Mouse (Mus musculus): ENCODE measurements at regions not wholly inside any gene's neighbourhood (a gene's known extent, or its start where the extent isn't known, plus 50 kb on each side); places are given as distances from the start of the nearest gene placed in this dataset.

GRCm38 (mm10) chr1:23462411-23462810 is 64.8 kb upstream of the Ogfrl1 start:
- no peak for ATAC-seq (replicated peaks; ENCODE audit: insufficient number of reproducible peaks, low FRiP score, low TSS enrichment, low read depth)
- no peak overlapping the region for H3K4me3 ChIP-seq (ENCODE audit: low read depth, low read length)
- H3K9ac ChIP-seq (replicated peaks; ENCODE audit: low read length) = no peak overlapping the region
- H3K4me2 ChIP-seq (ENCODE audit: low read depth, low read length) = no peak overlapping the region
- no peaks in the 10 kb centered on the region for H3K9me3 ChIP-seq (replicated peaks; ENCODE audit: control insufficient read depth, low read length)
- H3K36me3 ChIP-seq (replicated peaks; ENCODE audit: control insufficient read depth, insufficient read depth, low read depth, low read length) = no peaks in the 10 kb centered on the region
- 91% methylated on average over 3 of the region's 3 CpGs for WGBS
- no peaks in the 10 kb centered on the region for H3K27me3 ChIP-seq (ENCODE audit: control insufficient read depth, insufficient read depth, low read length)
- no peak for DNase-seq (ENCODE audit: low spot score)
- no peaks in the 10 kb centered on the region for H3K4me1 ChIP-seq (ENCODE audit: control insufficient read depth, insufficient read depth, low read length)
- H3K27ac ChIP-seq (replicated peaks; ENCODE audit: low read depth, low read length) = no peak overlapping the region

- DNase-seq (ENCODE audit: low spot score) (no peak), ATAC-seq (replicated peaks; ENCODE audit: insufficient number of reproducible peaks, low FRiP score, low TSS enrichment, low read depth) (no peak)
- H3K9me3 ChIP-seq (replicated peaks; ENCODE audit: control insufficient read depth, low read length) = no peaks in the 10 kb centered on the region
- no peaks in the 10 kb centered on the region for H3K36me3 ChIP-seq (replicated peaks; ENCODE audit: control insufficient read depth, insufficient read depth, low read depth, low read length)
- no peak overlapping the region for H3K9ac ChIP-seq (replicated peaks; ENCODE audit: low read length)
- no peaks in the 10 kb centered on the region for H3K27me3 ChIP-seq (ENCODE audit: control insufficient read depth, insufficient read depth, low read length)
- H3K4me3 ChIP-seq (ENCODE audit: low read depth, low read length) = no peak overlapping the region
- H3K27ac ChIP-seq (replicated peaks; ENCODE audit: low read depth, low read length) = no peak overlapping the region
- H3K4me2 ChIP-seq (ENCODE audit: low read depth, low read length) = no peak overlapping the region
- 67% methylated on average over 3 of the region's 3 CpGs for WGBS
- H3K4me1 ChIP-seq (ENCODE audit: control insufficient read depth, insufficient read depth, low read length) = no peaks in the 10 kb centered on the region
These were observed 66.5 kb upstream of the Ogfrl1 start for GRCm38 (mm10) chr1:23464081-23464480.

DNA sequence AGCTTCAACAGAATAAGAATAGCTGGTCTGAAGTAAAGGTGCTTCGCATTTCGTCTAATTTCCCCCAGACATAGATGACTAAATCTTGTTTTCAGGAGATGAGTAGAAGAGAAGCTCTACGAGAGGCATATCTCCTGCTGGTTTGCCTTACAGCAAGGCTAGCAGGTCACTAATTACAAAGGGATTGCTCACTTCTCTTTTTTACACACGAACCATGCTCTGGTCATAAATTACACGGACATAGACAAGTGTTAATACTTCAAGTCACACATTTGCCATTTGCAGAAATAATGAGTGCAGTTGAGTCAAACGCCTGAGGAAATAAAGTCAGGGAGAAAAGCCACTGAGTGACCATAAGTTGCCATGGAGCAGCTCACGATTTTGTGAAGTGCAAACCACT is 68.8 kb upstream of the Ogfrl1 start:
- DNase-seq (ENCODE audit: low spot score) (no peak), ATAC-seq (replicated peaks; ENCODE audit: insufficient number of reproducible peaks, low FRiP score, low TSS enrichment, low read depth) (no peak)
- Histone ChIP-seq H3K27me3 (ENCODE audit: control insufficient read depth, insufficient read depth, low read length) (no peaks in the 10 kb centered on the region), H3K36me3 (replicated peaks; ENCODE audit: control insufficient read depth, insufficient read depth, low read depth, low read length) (no peaks in the 10 kb centered on the region), H3K4me2 (ENCODE audit: low read depth, low read length) (no peak overlapping the region), H3K4me1 (ENCODE audit: control insufficient read depth, insufficient read depth, low read length) (no peaks in the 10 kb centered on the region), H3K27ac (replicated peaks; ENCODE audit: low read depth, low read length) (no peak overlapping the region), H3K9ac (replicated peaks; ENCODE audit: low read length) (no peak overlapping the region), H3K4me3 (ENCODE audit: low read depth, low read length) (no peak overlapping the region), H3K9me3 (replicated peaks; ENCODE audit: control insufficient read depth, low read length) (no peaks in the 10 kb centered on the region)
- WGBS = 79% methylated on average over 7 of the region's 7 CpGs

- Histone ChIP-seq H3K4me1 (ENCODE audit: control insufficient read depth, insufficient read depth, low read length) (no peaks in the 10 kb centered on the region), H3K4me2 (ENCODE audit: low read depth, low read length) (no peak overlapping the region), H3K9ac (replicated peaks; ENCODE audit: low read length) (no peak overlapping the region), H3K27me3 (ENCODE audit: control insufficient read depth, insufficient read depth, low read length) (no peaks in the 10 kb centered on the region), H3K4me3 (ENCODE audit: low read depth, low read length) (no peak overlapping the region), H3K27ac (replicated peaks; ENCODE audit: low read depth, low read length) (no peak overlapping the region), H3K9me3 (replicated peaks; ENCODE audit: control insufficient read depth, low read length) (no peaks in the 10 kb centered on the region), H3K36me3 (replicated peaks; ENCODE audit: control insufficient read depth, insufficient read depth, low read depth, low read length) (no peaks in the 10 kb centered on the region)
- 83% methylated on average over 2 of the region's 2 CpGs for WGBS
- DNase-seq (ENCODE audit: low spot score) (no peak), ATAC-seq (replicated peaks; ENCODE audit: insufficient number of reproducible peaks, low FRiP score, low TSS enrichment, low read depth) (no peak)
These were observed 69.8 kb upstream of the Ogfrl1 start for GRCm38 (mm10) chr1:23467405-23467804.

GRCm38 (mm10) chr1:23480776-23481320 is 83.3 kb upstream of the Ogfrl1 start:
- no peaks in the 10 kb centered on the region for H3K27me3 ChIP-seq (ENCODE audit: control insufficient read depth, insufficient read depth, low read length)
- no peak for ATAC-seq (replicated peaks; ENCODE audit: insufficient number of reproducible peaks, low FRiP score, low TSS enrichment, low read depth)

DNA sequence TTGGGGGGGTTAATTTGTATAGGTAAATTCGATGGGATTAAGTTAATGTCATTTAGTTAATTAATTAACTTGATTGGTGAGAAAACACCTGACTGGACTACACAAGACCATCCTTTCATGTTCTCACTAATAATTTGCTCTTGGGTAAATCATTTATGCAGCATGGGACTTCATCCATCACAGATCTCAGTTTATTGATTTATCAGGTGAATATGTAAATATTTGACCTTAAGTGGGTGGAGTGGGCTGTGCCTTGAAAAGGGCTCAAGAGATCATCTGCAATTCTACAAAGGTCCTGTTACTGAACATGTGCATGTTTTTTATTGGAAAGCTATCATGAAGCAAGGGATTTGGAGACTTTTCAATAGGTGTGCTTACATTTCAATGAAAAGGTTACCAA is 87.0 kb upstream of the Ogfrl1 start:
- ATAC-seq (replicated peaks; ENCODE audit: insufficient number of reproducible peaks, low FRiP score, low TSS enrichment, low read depth) (no peak), DNase-seq (ENCODE audit: low spot score) (no peak)
- WGBS = 51% methylated on average over 1 of the region's 1 CpGs
- Histone ChIP-seq H3K4me3 (ENCODE audit: low read depth, low read length) (no peak overlapping the region), H3K4me2 (ENCODE audit: low read depth, low read length) (no peak overlapping the region), H3K9me3 (replicated peaks; ENCODE audit: control insufficient read depth, low read length) (no peaks in the 10 kb centered on the region), H3K27me3 (ENCODE audit: control insufficient read depth, insufficient read depth, low read length) (no peaks in the 10 kb centered on the region), H3K27ac (replicated peaks; ENCODE audit: low read depth, low read length) (no peak overlapping the region), H3K36me3 (replicated peaks; ENCODE audit: control insufficient read depth, insufficient read depth, low read depth, low read length) (no peaks in the 10 kb centered on the region), H3K9ac (replicated peaks; ENCODE audit: low read length) (no peak overlapping the region), H3K4me1 (ENCODE audit: control insufficient read depth, insufficient read depth, low read length) (no peaks in the 10 kb centered on the region)

More at GRCm38 (mm10) chr1:23480776-23481320, 83.3 kb upstream of the Ogfrl1 start:
- H3K9ac ChIP-seq (replicated peaks; ENCODE audit: low read length) = no peak overlapping the region
- H3K4me1 ChIP-seq (ENCODE audit: control insufficient read depth, insufficient read depth, low read length) = no peaks in the 10 kb centered on the region
- H3K9me3 ChIP-seq (replicated peaks; ENCODE audit: control insufficient read depth, low read length) = no peaks in the 10 kb centered on the region
- H3K36me3 ChIP-seq (replicated peaks; ENCODE audit: control insufficient read depth, insufficient read depth, low read depth, low read length) = no peaks in the 10 kb centered on the region
- no peak overlapping the region for H3K4me3 ChIP-seq (ENCODE audit: low read depth, low read length)
- DNase-seq (ENCODE audit: low spot score) = no peak
- 86% methylated on average over 5 of the region's 5 CpGs for WGBS
- H3K4me2 ChIP-seq (ENCODE audit: low read depth, low read length) = no peak overlapping the region
- H3K27ac ChIP-seq (replicated peaks; ENCODE audit: low read depth, low read length) = no peak overlapping the region

GRCm38 (mm10) chr1:23485150-23485775 is 87.7 kb upstream of the Ogfrl1 start:
- WGBS = 85% methylated on average over 3 of the region's 3 CpGs
- no peak overlapping the region for H3K9ac ChIP-seq (replicated peaks; ENCODE audit: low read length)
- no peaks in the 10 kb centered on the region for H3K27me3 ChIP-seq (ENCODE audit: control insufficient read depth, insufficient read depth, low read length)
- no peak overlapping the region for H3K4me3 ChIP-seq (ENCODE audit: low read depth, low read length)
- ATAC-seq (replicated peaks; ENCODE audit: insufficient number of reproducible peaks, low FRiP score, low TSS enrichment, low read depth) = no peak
- no peak overlapping the region for H3K4me2 ChIP-seq (ENCODE audit: low read depth, low read length)
- H3K9me3 ChIP-seq (replicated peaks; ENCODE audit: control insufficient read depth, low read length) = no peaks in the 10 kb centered on the region
- H3K4me1 ChIP-seq (ENCODE audit: control insufficient read depth, insufficient read depth, low read length) = no peaks in the 10 kb centered on the region
- no peak overlapping the region for H3K27ac ChIP-seq (replicated peaks; ENCODE audit: low read depth, low read length)
- no peak for DNase-seq (ENCODE audit: low spot score)
- no peaks in the 10 kb centered on the region for H3K36me3 ChIP-seq (replicated peaks; ENCODE audit: control insufficient read depth, insufficient read depth, low read depth, low read length)

DNA sequence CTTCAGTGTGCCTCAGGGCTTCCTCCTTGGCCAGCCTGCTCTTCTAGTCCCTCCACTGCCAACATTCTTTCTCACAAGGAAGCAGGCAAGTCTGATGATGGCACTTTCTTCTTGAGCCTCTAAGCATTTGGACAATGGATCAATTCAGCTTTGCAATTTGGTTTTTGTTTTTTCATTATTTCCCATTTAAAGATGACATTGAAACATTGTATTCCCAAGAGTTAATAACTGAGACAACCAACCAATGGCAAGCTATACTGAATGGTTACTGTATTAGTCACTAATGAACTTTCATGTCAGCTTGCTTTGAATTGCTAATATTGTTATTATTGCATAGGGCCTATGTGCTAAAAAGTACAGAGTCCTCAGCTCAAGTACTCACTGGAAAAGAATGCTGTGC is 89.5 kb upstream of the Ogfrl1 start:
- ATAC-seq (replicated peaks; ENCODE audit: insufficient number of reproducible peaks, low FRiP score, low TSS enrichment, low read depth) = no peak
- Histone ChIP-seq H3K4me1 (ENCODE audit: control insufficient read depth, insufficient read depth, low read length) (no peaks in the 10 kb centered on the region), H3K4me3 (ENCODE audit: low read depth, low read length) (no peak overlapping the region)

More for the DNA sequence above, 89.5 kb upstream of the Ogfrl1 start:
- no peak for DNase-seq (ENCODE audit: low spot score)
- H3K27ac ChIP-seq (replicated peaks; ENCODE audit: low read depth, low read length) = no peak overlapping the region
- no peaks in the 10 kb centered on the region for H3K36me3 ChIP-seq (replicated peaks; ENCODE audit: control insufficient read depth, insufficient read depth, low read depth, low read length)
- no peaks in the 10 kb centered on the region for H3K27me3 ChIP-seq (ENCODE audit: control insufficient read depth, insufficient read depth, low read length)
- H3K4me2 ChIP-seq (ENCODE audit: low read depth, low read length) = no peak overlapping the region
- H3K9me3 ChIP-seq (replicated peaks; ENCODE audit: control insufficient read depth, low read length) = no peaks in the 10 kb centered on the region
- no peak overlapping the region for H3K9ac ChIP-seq (replicated peaks; ENCODE audit: low read length)

All from embryonic facial prominence, embryonic 11.5 days (tissue).